7 mouse cellular contexts compared by ENCODE assay signal in genomic region chr13:45001911-45002615, GRCm38 (mm10). TPM values are rescaled to one million over a fixed set of nuclear protein-coding genes. Genes with fewer than 3 reads are reported as not detected.
A peak's percentile ranks its signal among the peaks of the same experiment; 100 is the strongest.
DNase-seq lines count a peak whose midpoint lies in the region; ATAC-seq lines count a peak whose summit lies in the region.

Dtnbp1 (minus strand) TSS chr13:45002147.

- no peaks in the 10 kb centered on the region; the same call in 1 of the 2 replicates for H3K4me1 ChIP-seq in intestine, embryonic 15.5 days (replicated peaks)
- peaks cover 9% of the 10 kb centered on the region for H3K4me1 ChIP-seq in midbrain, embryonic 11.5 days (ENCODE audit: control insufficient read depth, insufficient read depth, low read length)

- no peaks in the 10 kb centered on the region for H3K27me3 ChIP-seq in intestine, embryonic 15.5 days (replicated peaks)
- H3K27me3 ChIP-seq in midbrain, embryonic 11.5 days (ENCODE audit: control insufficient read depth, insufficient read depth, low read length) = no peaks in the 10 kb centered on the region

- peak within 1 kb of the TSS; percentile 95 for H3K4me3 ChIP-seq in intestine, embryonic 15.5 days (replicated peaks)
- H3K4me3 ChIP-seq in midbrain, embryonic 11.5 days (ENCODE audit: low read depth, low read length) = peak within 1 kb of the TSS; percentile 82

- peak within 1 kb of the TSS; percentile 76 for H3K4me2 ChIP-seq in intestine, embryonic 15.5 days (replicated peaks)
- H3K4me2 ChIP-seq in midbrain, embryonic 11.5 days = peak within 1 kb of the TSS; percentile 75

- WGBS in intestine, embryonic 15.5 days = under 1% methylated on average over 61 of the region's 68 CpGs
- WGBS in midbrain, embryonic 11.5 days = 1% methylated on average over 57 of the region's 68 CpGs

- peak; percentile 87 for DNase-seq in adrenal gland, adult 2 months
- DNase-seq in embryo, embryonic 10.5 days (ENCODE audit: low spot score) = peak; percentile 85
- peak; percentile 59 to 70 for DNase-seq in gastrocnemius, postnatal 36 days
- DNase-seq in left cerebral cortex, postnatal 4 days = peak; percentile 76
- peak; percentile 98 for DNase-seq in midbrain, embryonic 11.5 days (ENCODE audit: low spot score, missing footprints)
- peak; percentile 46 for DNase-seq in skeletal muscle tissue, adult 2 months (ENCODE audit: low read depth, low spot score)

- H3K9ac ChIP-seq in intestine, embryonic 15.5 days = peak within 1 kb of the TSS; percentile 90
- H3K9ac ChIP-seq in midbrain, embryonic 11.5 days (ENCODE audit: low read length) = peak within 1 kb of the TSS; percentile 82

- H3K9me3 ChIP-seq in intestine, embryonic 15.5 days = no peaks in the 10 kb centered on the region
- H3K9me3 ChIP-seq in midbrain, embryonic 11.5 days (ENCODE audit: control insufficient read depth, low read length) = no peaks in the 10 kb centered on the region

- ATAC-seq in intestine, embryonic 15.5 days = peak; percentile 95
- peak; percentile 92 for ATAC-seq in midbrain, embryonic 11.5 days (ENCODE audit: low FRiP score)

- intact Hi-C loops in gastrocnemius, postnatal 36 days (cut with DNase I) = no loop called here
- intact Hi-C loops in left cerebral cortex, postnatal 4 days (cut with DNase I) = no loop called here

- no peaks in the 10 kb centered on the region for H3K36me3 ChIP-seq in intestine, embryonic 15.5 days
- H3K36me3 ChIP-seq in midbrain, embryonic 11.5 days (ENCODE audit: control insufficient read depth, insufficient read depth, low read length) = no peaks in the 10 kb centered on the region

- peak within 1 kb of the TSS; percentile 81 for H3K27ac ChIP-seq in intestine, embryonic 15.5 days
- H3K27ac ChIP-seq in midbrain, embryonic 11.5 days (ENCODE audit: low read depth, low read length) = peak within 1 kb of the TSS; percentile 51; the same call in 1 of the 2 replicates

RNA-seq across cellular contexts. Expression of gene Dtnbp1, which starts in this region (rescaled TPM):
- total RNA-seq in adrenal gland, adult 2 months (2021) = 10 to 100 TPM; 58.5 to 61.9 TPM
- 30.2 and 38.1 TPM in 2 replicates for polyA plus RNA-seq in adrenal gland, adult 2 months (2012; rRNA removed)
- 10 to 100 TPM; 38.1 to 47.0 TPM for total RNA-seq in gastrocnemius, postnatal 36 days (2021)
- 62.0 and 63.8 TPM in 2 replicates for polyA plus RNA-seq in intestine, embryonic 15.5 days (2015; fragmentation: Nextera tagmentation; extraction: Ambion mirVana)
- 10 to 100 TPM; 73.2 to 80.5 TPM for total RNA-seq in left cerebral cortex, postnatal 4 days (2021)
- 68.9 and 69.5 TPM in 2 replicates for polyA plus RNA-seq in midbrain, embryonic 11.5 days (2014; fragmentation: Nextera tagmentation; extraction: Ambion mirVana)

Comparison
In these comparisons a context has a peak if more than half of its experiments do, and no peak if none do; other contexts are left out.
1. Peak in every context shown above with its lines: DNase-seq, ATAC-seq, H3K4me3 ChIP-seq and H3K27ac ChIP-seq.
2. DNase-seq: peak in every context shown above with its lines; median percentile 98 in midbrain, embryonic 11.5 days; 87 in adrenal gland, adult 2 months; 85 in embryo, embryonic 10.5 days; 76 in left cerebral cortex, postnatal 4 days; 64 in gastrocnemius, postnatal 36 days; 46 in skeletal muscle tissue, adult 2 months.